Mouse (Mus musculus) testis, postnatal 10 days (tissue): ENCODE data around the gene Olfr180.

Experiments
- DNase-seq: peaks from one replicate; pipeline ENCODE4 v3.0.0; 2021; ENCODE audit warnings: low spot score

Olfr180 gene

GRCm38 (mm10) chr16:58929292-58929691, at the start of gene Olfr180:
Gene Olfr180 (minus strand): TSS chr16:58929392.
- DNase-seq: no peak

GRCm38 (mm10) chr16:58928655-58929054, 537 bp downstream of the Olfr180 start, which contains the start of gene Olfr181:
Gene Olfr181 (minus strand): TSS chr16:58928755.
- no peak for DNase-seq

- DNase-seq: no peak
Measured at GRCm38 (mm10) chr16:58891963-58892362, 37.2 kb downstream of the Olfr180 start, which contains the start of gene Olfr178. Gene Olfr178 (minus strand): TSS chr16:58892063.

GRCm38 (mm10) chr16:58884416-58884815, 44.8 kb downstream of the Olfr180 start:
- DNase-seq: no peak

- DNase-seq: no peak
Measured at GRCm38 (mm10) chr16:58874668-58875067, 54.5 kb downstream of the Olfr180 start, which contains the start of gene Olfr177. Gene Olfr177 (minus strand): TSS chr16:58874768.
